Mouse (Mus musculus): ENCODE data around the gene Tnfrsf13b. TPM values are rescaled to one million over a fixed set of nuclear protein-coding genes. Genes with fewer than 3 reads are reported as not detected.
"Not testable (repeated sequence)": the region's sequence is repeated elsewhere in the genome, so short reads cannot be mapped to it uniquely, and the experiment has no call there.

The Tnfrsf13b gene
- polyA plus RNA-seq, 1 experiment from 2014 or later = 0.48 TPM

GRCm38 (mm10) chr11:61159796-61160732, 33.5 kb downstream of the Tnfrsf13b start:
- Histone ChIP-seq H3K27me3 (no peaks in the 10 kb centered on the region), H3K4me2 (no peak overlapping the region), H3K36me3 (ENCODE audit: poor library complexity, severe bottlenecking) (peaks cover 100% of the 10 kb centered on the region), H3K4me1 (no peaks in the 10 kb centered on the region), H3K27ac (no peak overlapping the region), H3K9ac (no peak overlapping the region), H3K4me3 (no peak overlapping the region), H3K9me3 (replicated peaks) (no peaks in the 10 kb centered on the region)
- 82% methylated on average over 11 of the region's 11 CpGs for WGBS
- no peak for ATAC-seq

- Histone ChIP-seq H3K9ac (no peak overlapping the region), H3K4me1 (no peaks in the 10 kb centered on the region), H3K27me3 (no peaks in the 10 kb centered on the region), H3K4me3 (no peak overlapping the region), H3K9me3 (replicated peaks) (no peaks in the 10 kb centered on the region), H3K27ac (no peak overlapping the region), H3K36me3 (ENCODE audit: poor library complexity, severe bottlenecking) (peaks cover 100% of the 10 kb centered on the region), H3K4me2 (no peak overlapping the region)
- ATAC-seq = no peak
- WGBS = 95% methylated on average over 13 of the region's 13 CpGs
These were observed 34.6 kb downstream of the Tnfrsf13b start for GRCm38 (mm10) chr11:61161121-61161520.

GRCm38 (mm10) chr11:61162776-61163175, 36.2 kb downstream of the Tnfrsf13b start:
- WGBS = 96% methylated on average over 14 of the region's 14 CpGs
- peaks cover 100% of the 10 kb centered on the region for H3K36me3 ChIP-seq (ENCODE audit: poor library complexity, severe bottlenecking)
- no peaks in the 10 kb centered on the region for H3K9me3 ChIP-seq (replicated peaks)
- H3K27ac ChIP-seq = no peak overlapping the region
- no peak overlapping the region for H3K4me2 ChIP-seq
- ATAC-seq = no peak
- no peaks in the 10 kb centered on the region for H3K27me3 ChIP-seq
- H3K4me1 ChIP-seq = no peaks in the 10 kb centered on the region
- no peak overlapping the region for H3K4me3 ChIP-seq
- no peak overlapping the region for H3K9ac ChIP-seq

- H3K9me3 ChIP-seq (replicated peaks) = no peaks in the 10 kb centered on the region
- peaks cover 100% of the 10 kb centered on the region for H3K36me3 ChIP-seq (ENCODE audit: poor library complexity, severe bottlenecking)
- H3K4me1 ChIP-seq = peaks cover 4% of the 10 kb centered on the region; the same call in 1 of the 2 replicates
- no peak overlapping the region for H3K27ac ChIP-seq
- 96% methylated on average over 3 of the region's 3 CpGs for WGBS
- H3K27me3 ChIP-seq = no peaks in the 10 kb centered on the region
- no peak overlapping the region for H3K4me3 ChIP-seq
- H3K9ac ChIP-seq = no peak overlapping the region
- ATAC-seq = no peak
- no peak overlapping the region for H3K4me2 ChIP-seq
These were observed 36.8 kb downstream of the Tnfrsf13b start for GRCm38 (mm10) chr11:61163341-61163740.

- Histone ChIP-seq H3K27ac (no peak overlapping the region), H3K4me1 (peaks cover 14% of the 10 kb centered on the region), H3K9ac (no peak overlapping the region), H3K9me3 (replicated peaks) (no peaks in the 10 kb centered on the region), H3K36me3 (ENCODE audit: poor library complexity, severe bottlenecking) (peaks cover 90% of the 10 kb centered on the region), H3K4me2 (no peak overlapping the region), H3K4me3 (no peak overlapping the region), H3K27me3 (no peaks in the 10 kb centered on the region)
- ATAC-seq = no peak
- WGBS = 92% methylated on average over 6 of the region's 6 CpGs
These were observed 37.8 kb downstream of the Tnfrsf13b start for GRCm38 (mm10) chr11:61164366-61164765.

GRCm38 (mm10) chr11:61164881-61165280, 38.3 kb downstream of the Tnfrsf13b start:
- Histone ChIP-seq H3K9me3 (replicated peaks) (no peaks in the 10 kb centered on the region), H3K27me3 (no peaks in the 10 kb centered on the region), H3K9ac (no peak overlapping the region), H3K4me3 (no peak overlapping the region), H3K4me1 (peaks cover 19% of the 10 kb centered on the region), H3K27ac (no peak overlapping the region), H3K4me2 (no peak overlapping the region), H3K36me3 (ENCODE audit: poor library complexity, severe bottlenecking) (peaks cover 85% of the 10 kb centered on the region)
- 94% methylated on average over 10 of the region's 10 CpGs for WGBS
- ATAC-seq = no peak

GRCm38 (mm10) chr11:61170184-61170583, 43.6 kb downstream of the Tnfrsf13b start:
- Histone ChIP-seq H3K36me3 (ENCODE audit: poor library complexity, severe bottlenecking) (peaks cover 38% of the 10 kb centered on the region), H3K9me3 (replicated peaks) (no peaks in the 10 kb centered on the region), H3K4me1 (peaks cover 56% of the 10 kb centered on the region), H3K27ac (no peak overlapping the region), H3K4me2 (peak overlapping the region; percentile 23; the same call in 1 of the 2 replicates), H3K27me3 (no peaks in the 10 kb centered on the region), H3K4me3 (no peak overlapping the region), H3K9ac (no peak overlapping the region)
- ATAC-seq = no peak
- 86% methylated on average over 5 of the region's 5 CpGs for WGBS

- Histone ChIP-seq H3K4me2 (peak overlapping the region; percentile 76), H3K4me1 (peaks cover 57% of the 10 kb centered on the region), H3K9ac (peak overlapping the region; percentile 97), H3K4me3 (peak overlapping the region; percentile 90)
- not testable (repeated sequence) for H3K9me3 ChIP-seq (replicated peaks); H3K36me3 ChIP-seq (ENCODE audit: poor library complexity, severe bottlenecking); H3K27ac ChIP-seq; ATAC-seq; H3K27me3 ChIP-seq
- WGBS = 21% methylated on average over 15 of the region's 15 CpGs
These were observed 46.9 kb downstream of the Tnfrsf13b start for GRCm38 (mm10) chr11:61173477-61173876.

GRCm38 (mm10) chr11:61174291-61174820, 47.8 kb downstream of the Tnfrsf13b start:
- ATAC-seq = peak; percentile 25
- Histone ChIP-seq H3K9me3 (replicated peaks) (no peaks in the 10 kb centered on the region), H3K27me3 (no peaks in the 10 kb centered on the region), H3K36me3 (ENCODE audit: poor library complexity, severe bottlenecking) (peaks cover 6% of the 10 kb centered on the region), H3K27ac (peak overlapping the region; percentile 98), H3K4me3 (peak overlapping the region; percentile 90), H3K4me2 (peak overlapping the region; percentile 76), H3K9ac (peak overlapping the region; percentile 97), H3K4me1 (peaks cover 48% of the 10 kb centered on the region)
- under 1% methylated on average over 28 of the region's 28 CpGs for WGBS

- Histone ChIP-seq H3K27ac (peak within 1 kb of the TSS; percentile 98), H3K27me3 (no peaks in the 10 kb centered on the region), H3K36me3 (ENCODE audit: poor library complexity, severe bottlenecking) (peaks cover 6% of the 10 kb centered on the region), H3K9ac (peak within 1 kb of the TSS; percentile 97), H3K4me1 (peaks cover 42% of the 10 kb centered on the region), H3K4me2 (peak within 1 kb of the TSS; percentile 76), H3K4me3 (peak within 1 kb of the TSS; percentile 90), H3K9me3 (replicated peaks) (no peaks in the 10 kb centered on the region)
- under 1% methylated on average over 65 of the region's 69 CpGs for WGBS
- peak; percentile 97 for ATAC-seq
These were observed 48.5 kb downstream of the Tnfrsf13b start, which contains the start of gene Usp22 for GRCm38 (mm10) chr11:61174821-61175658. Gene Usp22, minus strand, starts transcription at chr11:61175055.

GRCm38 (mm10) chr11:61175778-61176177, 49.2 kb downstream of the Tnfrsf13b start:
- ATAC-seq = no peak
- Histone ChIP-seq H3K27ac (peak overlapping the region; percentile 63), H3K4me2 (peak overlapping the region; percentile 27; the same call in 1 of the 2 replicates), H3K9ac (no peak overlapping the region), H3K27me3 (no peaks in the 10 kb centered on the region), H3K36me3 (ENCODE audit: poor library complexity, severe bottlenecking) (peaks cover 6% of the 10 kb centered on the region), H3K9me3 (replicated peaks) (no peaks in the 10 kb centered on the region), H3K4me1 (peaks cover 35% of the 10 kb centered on the region), H3K4me3 (peak overlapping the region; percentile 90; the same call in 1 of the 2 replicates)
- 77% methylated on average over 5 of the region's 5 CpGs for WGBS
